Mouse (Mus musculus): Measurements from ENCODE around the gene Ubl4b.

DNA sequence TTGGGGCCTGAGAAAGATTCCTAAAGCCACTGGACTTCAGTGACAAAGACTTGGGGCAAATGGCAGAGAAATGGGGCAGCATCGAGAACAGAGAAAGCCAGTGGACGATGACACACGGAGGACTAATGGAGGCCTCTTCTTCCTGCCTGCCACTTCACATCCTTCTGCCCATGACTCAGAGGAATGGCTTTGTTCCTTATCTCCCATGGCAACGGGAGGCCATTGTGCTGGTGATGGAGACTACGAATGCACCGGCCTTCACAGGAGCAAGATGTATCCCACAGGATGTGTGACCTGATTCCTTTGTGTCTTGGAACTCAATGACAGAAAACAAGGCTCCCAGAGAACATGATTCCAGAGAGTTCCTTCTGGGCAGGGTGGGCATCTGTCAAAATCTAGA, 30.3 kb downstream of the Ubl4b start:
- TF ChIP-seq POLR2A (IDR thresholded peaks at IDR 0.05; ENCODE audit: borderline replicate concordance, low read depth, low read length) (no peak), CTCF (IDR thresholded peaks at IDR 0.05; ENCODE audit: low read depth, low read length) (no peak)
